Mouse (Mus musculus) kidney, postnatal 14 days (tissue): ENCODE data around the gene Srcap.
"Not testable (repeated sequence)": the region's sequence is repeated elsewhere in the genome, so short reads cannot be mapped to it uniquely, and the experiment has no call there.

Experiments used
- DNase-seq: peaks from one replicate; pipeline ENCODE4 v3.0.0; 2022; ENCODE audit warnings: mixed read lengths

Gene Srcap

DNA sequence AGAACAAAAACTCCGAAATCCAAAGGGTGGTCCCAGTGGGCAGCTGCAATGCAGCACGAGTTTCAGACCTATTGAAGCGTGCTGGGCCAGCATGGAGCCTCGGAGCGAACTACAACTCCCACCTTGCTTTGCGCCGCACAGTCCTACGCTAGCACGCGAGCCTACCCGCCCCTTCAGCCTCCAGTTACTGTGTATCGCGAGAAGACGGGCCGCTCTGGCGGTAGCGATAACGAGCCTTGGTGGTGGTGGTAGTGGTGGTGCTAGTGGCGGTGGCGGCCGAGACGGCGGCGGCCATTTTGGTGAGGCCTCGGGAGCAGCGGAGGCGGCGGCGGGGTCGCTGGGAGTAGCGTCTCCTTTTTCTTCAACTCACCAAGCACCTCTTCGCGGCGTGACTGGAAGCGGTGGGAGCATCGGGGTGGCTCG is at the start of gene Srcap:
TSS of gene Srcap (plus strand) at position 176 of the 423 bp plus-strand sequence.
- DNase-seq, result peak; percentile 98

- DNase-seq, result no peak
Observed at GRCm38 (mm10) chr7:127465191-127465590, 46.6 kb upstream of the Srcap start.

GRCm38 (mm10) chr7:127465670-127466069 is 46.1 kb upstream of the Srcap start:
- DNase-seq, result not testable (repeated sequence)

DNA sequence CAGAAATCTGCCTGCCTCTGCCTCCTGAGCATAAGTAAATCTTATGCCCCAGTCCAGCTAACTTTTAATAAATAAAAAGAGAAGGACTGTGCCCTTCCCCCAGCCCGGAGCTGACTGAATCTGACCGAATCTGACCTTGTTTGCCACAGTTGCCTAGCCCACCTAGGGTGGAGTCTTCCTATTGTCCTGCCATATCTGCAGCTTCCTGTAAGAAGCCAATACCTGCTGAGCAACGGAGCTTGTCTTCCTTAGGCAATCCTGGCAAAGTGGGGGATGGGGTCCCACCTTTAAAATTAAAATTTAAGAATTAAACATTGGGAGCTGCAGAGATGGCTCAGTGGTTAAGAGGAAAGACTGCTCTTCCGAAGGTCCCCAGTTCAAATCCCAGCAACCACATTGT is 45.2 kb upstream of the Srcap start:
- no peak for DNase-seq

DNA sequence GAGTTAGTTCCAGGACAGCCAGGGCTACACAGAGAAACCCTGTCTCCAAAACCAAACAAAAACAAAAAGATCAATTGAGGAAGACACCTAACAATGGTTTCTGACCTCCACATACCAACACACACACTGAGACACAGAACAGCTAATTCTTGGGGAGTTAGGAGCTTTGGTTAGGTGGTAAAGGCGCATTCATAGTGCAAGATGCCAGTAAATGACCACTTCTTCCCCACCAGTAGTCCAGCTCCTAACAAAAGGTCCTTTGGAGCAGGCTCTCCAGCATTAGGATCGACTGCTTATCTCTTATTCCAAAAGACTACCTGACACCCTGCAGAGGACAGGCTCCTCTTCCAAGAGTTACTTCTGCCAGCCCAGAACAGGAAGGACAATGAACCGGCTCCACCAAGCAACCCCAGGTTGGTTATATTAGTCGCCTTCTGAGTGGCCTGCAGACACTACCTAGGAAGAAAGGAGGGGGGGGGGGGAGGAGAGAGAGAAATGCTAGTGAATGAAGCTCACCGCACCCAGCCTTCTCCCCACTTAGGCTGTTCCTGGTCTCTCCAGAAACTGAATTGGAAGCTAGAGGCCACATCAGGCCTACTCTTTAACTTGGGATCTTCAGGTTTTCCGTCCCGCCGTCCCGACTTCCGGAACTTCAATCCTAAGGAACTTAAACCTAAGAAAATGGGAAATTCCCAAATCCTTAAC is 41.6 kb upstream of the Srcap start:
- DNase-seq, result peak; percentile 58

- DNase-seq, result peak; percentile 95
Observed at GRCm38 (mm10) chr7:127470743-127471645, 40.8 kb upstream of the Srcap start.

GRCm38 (mm10) chr7:127471646-127472010 is 40.2 kb upstream of the Srcap start:
- no peak for DNase-seq

DNA sequence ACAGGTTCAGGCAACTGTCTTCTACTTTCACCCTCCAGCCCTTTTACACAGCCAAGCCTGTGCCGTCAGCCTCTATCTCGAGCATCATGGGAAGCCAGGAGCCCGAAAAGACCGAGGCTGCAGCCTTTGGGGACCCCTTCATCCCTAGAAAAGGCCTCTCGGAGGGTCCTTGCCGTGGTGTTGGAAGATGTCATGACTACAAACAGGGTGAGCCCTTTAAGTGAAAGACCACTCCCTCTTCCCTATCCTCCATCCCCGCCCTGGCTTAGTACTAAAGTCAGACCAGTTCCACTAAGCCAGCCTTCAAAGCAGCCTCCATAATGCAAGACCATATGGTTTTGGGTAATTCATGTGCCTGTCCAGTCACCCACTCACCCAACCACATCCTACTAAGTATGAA is 39.7 kb upstream of the Srcap start:
- no peak for DNase-seq

DNA sequence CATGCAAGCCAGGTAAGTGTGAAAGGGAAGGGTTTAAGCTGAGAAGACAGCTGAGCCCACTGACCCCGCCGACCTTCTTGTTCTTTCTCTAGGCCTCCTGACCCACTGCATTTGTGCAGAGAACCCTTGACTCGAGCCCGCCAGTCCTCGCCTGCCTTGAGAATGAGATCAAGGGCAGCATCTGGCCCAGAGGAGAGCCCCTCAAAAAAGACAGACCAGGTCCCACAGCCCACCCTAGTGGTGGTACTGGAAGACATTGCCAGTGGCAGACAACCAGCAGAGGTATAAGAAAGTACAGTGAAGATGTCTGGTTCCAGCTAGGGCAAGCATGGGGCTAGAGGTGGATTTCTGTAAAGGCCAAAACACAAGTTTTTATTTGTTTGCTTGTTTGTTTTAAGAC is 38.1 kb upstream of the Srcap start:
- no peak for DNase-seq

- DNase-seq, result no peak
Observed at GRCm38 (mm10) chr7:127474378-127475070, 37.3 kb upstream of the Srcap start.

DNA sequence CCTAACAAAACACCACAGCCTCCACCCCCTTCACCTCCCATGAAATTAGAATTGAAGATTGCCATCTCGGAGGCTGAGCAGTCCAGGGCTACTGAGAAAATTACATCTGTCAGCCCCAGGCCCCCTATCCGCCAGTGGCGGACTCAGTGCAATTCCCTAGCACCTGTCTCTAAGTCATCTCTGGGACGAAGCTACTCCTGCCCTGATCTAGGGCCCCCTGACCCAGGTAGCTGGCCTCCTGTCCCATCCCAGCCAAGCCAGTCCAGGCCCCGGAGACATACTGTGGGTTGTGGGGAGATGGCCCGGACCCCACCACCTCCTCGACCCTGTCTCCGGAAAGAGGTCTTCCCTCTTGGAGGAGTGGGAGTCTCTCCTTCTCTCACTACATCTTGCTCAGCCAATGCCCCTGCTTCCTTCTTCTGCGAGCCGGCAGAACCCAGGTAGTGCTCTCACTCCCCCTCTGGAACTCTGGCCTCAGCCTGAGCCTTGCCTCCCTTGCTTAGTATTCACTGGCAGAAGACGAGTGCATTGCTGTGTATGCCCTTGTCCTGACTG is 36.5 kb upstream of the Srcap start:
- no peak for DNase-seq

- DNase-seq, result peak; percentile 32
Observed at GRCm38 (mm10) chr7:127476336-127476735, 35.4 kb upstream of the Srcap start.

- DNase-seq, result no peak
Observed at GRCm38 (mm10) chr7:127476855-127477254, 34.9 kb upstream of the Srcap start.

GRCm38 (mm10) chr7:127477687-127478634 is 33.8 kb upstream of the Srcap start:
- DNase-seq, result peak; percentile 100

- DNase-seq, result peak; percentile 98
Observed at GRCm38 (mm10) chr7:127478635-127479317, 33.0 kb upstream of the Srcap start, which contains the start of gene Fbrs. Gene Fbrs, plus strand, starts transcription at chr7:127479199.

- DNase-seq, result peak; percentile 22
Observed at GRCm38 (mm10) chr7:127479318-127480225, 32.2 kb upstream of the Srcap start.

DNA sequence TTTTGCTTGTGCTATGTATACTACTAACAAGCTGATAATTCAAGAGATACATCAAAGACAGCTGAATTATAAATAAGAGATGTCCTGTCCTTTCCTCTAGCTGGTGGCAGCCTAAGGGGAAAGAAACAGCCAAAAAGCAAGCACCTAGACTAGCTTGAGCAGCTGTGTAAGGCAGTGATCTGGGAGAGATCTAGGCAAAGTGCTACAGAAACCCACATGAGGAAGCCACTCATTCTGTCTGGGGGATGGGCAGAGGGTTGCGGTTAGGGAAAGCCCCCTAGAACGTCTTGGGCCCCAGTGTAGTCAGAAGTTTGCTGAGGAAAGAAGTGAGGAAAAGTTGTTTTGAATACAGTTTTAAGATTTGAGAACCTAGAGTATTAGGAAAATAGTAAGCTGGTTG is 31.5 kb upstream of the Srcap start:
- DNase-seq, result no peak

DNA sequence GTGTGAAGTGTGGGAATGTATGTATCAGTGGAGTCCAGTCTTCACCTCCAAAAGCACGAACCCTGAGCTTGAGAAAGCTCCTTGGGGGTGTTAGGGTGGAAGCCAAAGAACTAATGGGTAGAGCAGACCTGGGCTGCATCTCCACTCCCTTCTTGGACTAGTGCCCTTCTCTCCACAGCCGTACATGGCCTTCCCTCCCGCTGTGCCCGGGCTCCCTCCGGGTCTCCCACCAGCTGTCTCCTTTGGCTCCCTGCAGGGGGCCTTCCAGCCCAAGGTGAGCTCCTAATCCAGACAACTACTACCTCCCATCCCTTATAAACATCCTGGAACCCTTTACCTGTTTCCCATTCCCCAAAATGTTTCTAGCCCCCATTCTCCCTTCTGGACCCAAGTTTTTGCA is 26.4 kb upstream of the Srcap start:
- no peak for DNase-seq

- DNase-seq, result not testable (repeated sequence)
Observed at GRCm38 (mm10) chr7:127488364-127488763, 23.4 kb upstream of the Srcap start.

GRCm38 (mm10) chr7:127489982-127490381 is 21.8 kb upstream of the Srcap start:
- no peak for DNase-seq
